In genomic region chr9:79001081-79001480, GRCm38 (mm10) we compare ENCODE assay signal across 12 mouse cellular contexts.
DNase-seq lines count a peak whose midpoint lies in the region.
"Had no signal": no experiment of that assay in that cellular context is flagged by ENCODE, and none has a peak within 500 bp of the region (broad histone marks: within the 10 kb centered on the region; RNA-seq: fewer than 3 reads in every experiment).

No protein-coding gene starts in this region.

- DNase-seq in cerebellum, adult 11-12 months: peak; percentile 22
- no peak for DNase-seq in cerebellum, adult 11 months
- peak; percentile 16 to 55 for DNase-seq in cerebellum, postnatal 14 days
- no peak for DNase-seq in cerebellum, adult 9-10 months
- DNase-seq in brain, adult 2 months (ENCODE audit: low read depth, low spot score): peak; percentile 42
- DNase-seq: adrenal gland, adult 8-10 months; adrenal gland, postnatal 14 days; adrenal gland, postnatal 36 days; B cell, adult 2 months; cerebellum, adult 18-20 months; cerebellum, adult 8-10 months; embryo, embryonic 11 days had no signal

Comparison
In these comparisons a context has a peak if more than half of its experiments do, and no peak if none do; other contexts are left out.
1. DNase-seq: peak in cerebellum, adult 11-12 months (single experiment), cerebellum, postnatal 14 days (2 of 2) and brain, adult 2 months (single experiment); none in cerebellum, adult 11 months (single experiment) and cerebellum, adult 9-10 months (single experiment).